Mouse (Mus musculus): Measurements from ENCODE around the gene Fam181a.

Fam181a gene

GRCm38 (mm10) chr12:103310744-103311267 is at the start of gene Fam181a:
Gene Fam181a (plus strand): TSS chr12:103310975.
- DNase-seq (ENCODE audit: low spot score in 2 of 2), result no peak

GRCm38 (mm10) chr12:103262017-103262865 is 48.5 kb upstream of the Fam181a start:
- no peak for DNase-seq (ENCODE audit: low spot score in 2 of 2)

- no peak for DNase-seq (ENCODE audit: low spot score in 2 of 2)
Observed at GRCm38 (mm10) chr12:103266605-103267004, 44.2 kb upstream of the Fam181a start.

- DNase-seq (ENCODE audit: low spot score in 2 of 2), result no peak
Observed at GRCm38 (mm10) chr12:103272176-103272575, 38.6 kb upstream of the Fam181a start.

GRCm38 (mm10) chr12:103273051-103273450 is 37.7 kb upstream of the Fam181a start:
- DNase-seq (ENCODE audit: low spot score in 2 of 2), result no peak

GRCm38 (mm10) chr12:103273732-103274131 is 37.0 kb upstream of the Fam181a start:
- DNase-seq (ENCODE audit: low spot score in 2 of 2), result no peak

GRCm38 (mm10) chr12:103276422-103276821 is 34.4 kb upstream of the Fam181a start:
- DNase-seq (ENCODE audit: low spot score in 2 of 2), result no peak

- no peak for DNase-seq (ENCODE audit: low spot score in 2 of 2)
Observed at GRCm38 (mm10) chr12:103281491-103281890, 29.3 kb upstream of the Fam181a start.

GRCm38 (mm10) chr12:103281912-103282311 is 28.9 kb upstream of the Fam181a start:
- DNase-seq (ENCODE audit: low spot score in 2 of 2), result peak in 1 of 2 experiments; percentile 22

- DNase-seq (ENCODE audit: low spot score in 2 of 2), result no peak
Observed at GRCm38 (mm10) chr12:103282936-103283335, 27.8 kb upstream of the Fam181a start.

GRCm38 (mm10) chr12:103283411-103283810 is 27.4 kb upstream of the Fam181a start:
- no peak for DNase-seq (ENCODE audit: low spot score in 2 of 2)

GRCm38 (mm10) chr12:103287276-103287675 is 23.5 kb upstream of the Fam181a start:
- no peak for DNase-seq (ENCODE audit: low spot score in 2 of 2)

- no peak for DNase-seq (ENCODE audit: low spot score in 2 of 2)
Observed at GRCm38 (mm10) chr12:103292366-103292765, 18.4 kb upstream of the Fam181a start.

GRCm38 (mm10) chr12:103296292-103296691 is 14.5 kb upstream of the Fam181a start:
- no peak for DNase-seq (ENCODE audit: low spot score in 2 of 2)

- no peak for DNase-seq (ENCODE audit: low spot score in 2 of 2)
Observed at GRCm38 (mm10) chr12:103300493-103300892, 10.3 kb upstream of the Fam181a start.

GRCm38 (mm10) chr12:103301645-103302044 is 9.1 kb upstream of the Fam181a start:
- peak in 1 of 2 experiments; percentile 36 for DNase-seq (ENCODE audit: low spot score in 2 of 2)

- no peak for DNase-seq (ENCODE audit: low spot score in 2 of 2)
Observed at GRCm38 (mm10) chr12:103302960-103303359, 7.8 kb upstream of the Fam181a start.

- DNase-seq (ENCODE audit: low spot score in 2 of 2), result no peak
Observed at GRCm38 (mm10) chr12:103306224-103306623, 4.6 kb upstream of the Fam181a start.

- no peak for DNase-seq (ENCODE audit: low spot score in 2 of 2)
Observed at GRCm38 (mm10) chr12:103306720-103307119, 4.1 kb upstream of the Fam181a start.

GRCm38 (mm10) chr12:103311921-103312320 is 1.1 kb downstream of the Fam181a start:
- DNase-seq (ENCODE audit: low spot score in 2 of 2), result no peak

GRCm38 (mm10) chr12:103313274-103313673 is 2.5 kb downstream of the Fam181a start:
- DNase-seq (ENCODE audit: low spot score in 2 of 2), result no peak

- DNase-seq (ENCODE audit: low spot score in 2 of 2), result no peak
Observed at GRCm38 (mm10) chr12:103313871-103314639, 3.3 kb downstream of the Fam181a start.
